Mouse (Mus musculus) gastrocnemius, adult 2 months (tissue): ENCODE results near the gene Auts2. TPM values are rescaled to one million over a fixed set of nuclear protein-coding genes. Genes with fewer than 3 reads are reported as not detected.

Source experiments
- DNase-seq: peaks from one replicate; pipeline ENCODE4 v3.0.0; 2022
- H3K27ac ChIP-seq: fragments of 200-600 bp; 2 replicates; pipeline ENCODE4 v1.8.1; 2022; ENCODE audit warnings: mild to moderate bottlenecking
- H3K4me3 ChIP-seq: fragments of 200-600 bp; 2 replicates; pipeline ENCODE4 v1.8.1; 2022; ENCODE audit warnings: mild to moderate bottlenecking, moderate library complexity
- CTCF ChIP-seq: fragments of 200-600 bp; IDR thresholded peaks from 2 replicates; pipeline ENCODE4 v1.8.1; 2022; ENCODE audit warnings: antibody characterized with exemption, mild to moderate bottlenecking, moderate library complexity
- intact Hi-C: fragments of 180-260 bp; cut with DNase I; formaldehyde crosslinking; loops from one replicate; pipeline ENCODE4 v1.15.1; 2025
- total RNA-seq, 2 experiments: library from RNA; stranded (reverse); gene quantifications; 2 replicates each; pipeline ENCODE4 v1.2.3; 2021

Gene Auts2
- total RNA-seq, 2 experiments from 2014 or later: 13.0 to 31.1 TPM

GRCm38 (mm10) chr5:131732631-131733323 is 810.4 kb downstream of the Auts2 start:
- Histone ChIP-seq H3K27ac (no peak overlapping the region), H3K4me3 (no peak overlapping the region)
- no peak for TF ChIP-seq CTCF
- no peak for DNase-seq
- intact Hi-C loops: no loop called here

GRCm38 (mm10) chr5:131729456-131729855 is 813.7 kb downstream of the Auts2 start:
- no peak for TF ChIP-seq CTCF
- no peak for DNase-seq
- intact Hi-C loops: no loop called here
- Histone ChIP-seq H3K4me3 (no peak overlapping the region), H3K27ac (no peak overlapping the region)

- DNase-seq: no peak
- no peak overlapping the region for H3K4me3 ChIP-seq
- no peak for TF ChIP-seq CTCF
- 0 out of 2 replicates have a peak overlapping the region, but pooled peaks have one; percentile 12 for H3K27ac ChIP-seq
- intact Hi-C loops: no loop called here
Observed at GRCm38 (mm10) chr5:131727909-131728308, 815.2 kb downstream of the Auts2 start.

GRCm38 (mm10) chr5:131724508-131724907 is 818.6 kb downstream of the Auts2 start:
- no peak overlapping the region for H3K4me3 ChIP-seq
- no peak for TF ChIP-seq CTCF
- no peak overlapping the region for H3K27ac ChIP-seq
- intact Hi-C loops: no loop called here
- DNase-seq: no peak

- Histone ChIP-seq H3K27ac (no peak overlapping the region), H3K4me3 (no peak overlapping the region)
- no peak for DNase-seq
- no peak for TF ChIP-seq CTCF
- intact Hi-C loops: no loop called here
Observed at GRCm38 (mm10) chr5:131722791-131723190, 820.4 kb downstream of the Auts2 start.

GRCm38 (mm10) chr5:131722361-131722760 is 820.8 kb downstream of the Auts2 start:
- TF ChIP-seq CTCF: no peak

GRCm38 (mm10) chr5:131718013-131718412 is 825.1 kb downstream of the Auts2 start:
- Histone ChIP-seq H3K27ac (no peak overlapping the region), H3K4me3 (no peak overlapping the region)
- no peak for TF ChIP-seq CTCF
- peak; percentile 34 for DNase-seq
- intact Hi-C loops: no loop called here

More at GRCm38 (mm10) chr5:131722361-131722760, 820.8 kb downstream of the Auts2 start:
- no peak for DNase-seq
- H3K4me3 ChIP-seq: no peak overlapping the region
- no peak overlapping the region for H3K27ac ChIP-seq
- intact Hi-C loops: no loop called here

- Histone ChIP-seq H3K4me3 (no peak overlapping the region), H3K27ac (no peak overlapping the region)
- intact Hi-C loops: no loop called here
- no peak for TF ChIP-seq CTCF
- no peak for DNase-seq
Observed at GRCm38 (mm10) chr5:131717359-131717965, 825.7 kb downstream of the Auts2 start.

- no peak for DNase-seq
- Histone ChIP-seq H3K27ac (no peak overlapping the region), H3K4me3 (no peak overlapping the region)
- no peak for TF ChIP-seq CTCF
- intact Hi-C loops: no loop called here
Observed at GRCm38 (mm10) chr5:131714979-131715378, 828.2 kb downstream of the Auts2 start.

- peak; percentile 28 for TF ChIP-seq CTCF
- Histone ChIP-seq H3K4me3 (no peak overlapping the region), H3K27ac (no peak overlapping the region)
- intact Hi-C loops: no loop called here
- DNase-seq: no peak
Observed at GRCm38 (mm10) chr5:131712441-131712840, 830.7 kb downstream of the Auts2 start.

- no peak overlapping the region for H3K27ac ChIP-seq
- intact Hi-C loops: no loop called here
- DNase-seq: no peak
- no peak overlapping the region for H3K4me3 ChIP-seq
- no peak for TF ChIP-seq CTCF
Observed at GRCm38 (mm10) chr5:131711474-131712129, 831.5 kb downstream of the Auts2 start.

GRCm38 (mm10) chr5:131710735-131711473 is 832.2 kb downstream of the Auts2 start:
- no peak overlapping the region for H3K27ac ChIP-seq
- DNase-seq: no peak
- intact Hi-C loops: no loop called here
- H3K4me3 ChIP-seq: no peak overlapping the region
- TF ChIP-seq CTCF: no peak

- Histone ChIP-seq H3K27ac (no peak overlapping the region), H3K4me3 (no peak overlapping the region)
- DNase-seq: no peak
- TF ChIP-seq CTCF: no peak
- intact Hi-C loops: no loop called here
Observed at GRCm38 (mm10) chr5:131707471-131707870, 835.7 kb downstream of the Auts2 start.
